Mouse (Mus musculus) adrenal gland, postnatal 10 days (tissue): ENCODE results near the gene Arap2. TPM values are rescaled to one million over a fixed set of nuclear protein-coding genes. Genes with fewer than 3 reads are reported as not detected.
"Not testable (repeated sequence)": the region's sequence is repeated elsewhere in the genome, so short reads cannot be mapped to it uniquely, and the experiment has no call there.

Experiments used
- DNase-seq: peaks from one replicate; pipeline ENCODE4 v3.0.0; 2021; ENCODE audit warnings: mixed read lengths
- total RNA-seq, 2 experiments: library from RNA; stranded (reverse); gene quantifications; 2 replicates each; pipeline ENCODE4 v1.2.3; 2021

Gene Arap2
- total RNA-seq, 2 experiments from 2014 or later, result 7.8 to 9.6 TPM

DNA sequence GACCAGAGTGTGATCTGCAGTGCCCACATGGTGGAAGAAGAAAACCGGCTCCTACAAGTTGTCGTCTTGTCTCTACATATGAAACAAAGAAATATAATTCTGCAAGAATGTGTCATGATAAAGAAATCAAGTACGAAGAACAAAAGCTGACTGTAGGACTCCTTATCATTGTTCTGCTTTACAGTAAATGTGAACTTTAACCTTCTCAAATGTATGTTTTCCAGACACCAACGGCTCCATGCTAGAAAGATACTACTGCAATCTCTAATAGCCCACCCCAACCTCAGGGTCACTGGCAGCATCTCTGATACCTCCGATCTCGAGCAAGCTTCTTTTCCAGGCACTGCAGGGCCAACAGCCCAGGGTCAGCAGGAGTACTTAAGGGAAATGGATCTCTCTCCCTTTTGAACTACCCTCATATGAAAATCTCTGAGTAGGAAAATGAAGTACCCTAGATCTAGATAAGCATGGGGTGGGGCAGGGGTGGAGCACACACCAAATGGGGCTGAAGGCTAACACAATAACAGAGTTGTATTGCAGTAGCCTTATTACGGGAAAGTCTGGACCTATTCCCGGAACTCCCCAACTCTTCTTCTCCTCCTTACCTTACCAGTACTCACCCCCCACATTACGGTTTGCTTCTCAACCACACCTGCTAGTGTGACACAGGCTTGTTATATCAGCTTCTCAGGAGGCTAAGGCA is 22.6 kb downstream of the Arap2 start:
- DNase-seq, result no peak

DNA sequence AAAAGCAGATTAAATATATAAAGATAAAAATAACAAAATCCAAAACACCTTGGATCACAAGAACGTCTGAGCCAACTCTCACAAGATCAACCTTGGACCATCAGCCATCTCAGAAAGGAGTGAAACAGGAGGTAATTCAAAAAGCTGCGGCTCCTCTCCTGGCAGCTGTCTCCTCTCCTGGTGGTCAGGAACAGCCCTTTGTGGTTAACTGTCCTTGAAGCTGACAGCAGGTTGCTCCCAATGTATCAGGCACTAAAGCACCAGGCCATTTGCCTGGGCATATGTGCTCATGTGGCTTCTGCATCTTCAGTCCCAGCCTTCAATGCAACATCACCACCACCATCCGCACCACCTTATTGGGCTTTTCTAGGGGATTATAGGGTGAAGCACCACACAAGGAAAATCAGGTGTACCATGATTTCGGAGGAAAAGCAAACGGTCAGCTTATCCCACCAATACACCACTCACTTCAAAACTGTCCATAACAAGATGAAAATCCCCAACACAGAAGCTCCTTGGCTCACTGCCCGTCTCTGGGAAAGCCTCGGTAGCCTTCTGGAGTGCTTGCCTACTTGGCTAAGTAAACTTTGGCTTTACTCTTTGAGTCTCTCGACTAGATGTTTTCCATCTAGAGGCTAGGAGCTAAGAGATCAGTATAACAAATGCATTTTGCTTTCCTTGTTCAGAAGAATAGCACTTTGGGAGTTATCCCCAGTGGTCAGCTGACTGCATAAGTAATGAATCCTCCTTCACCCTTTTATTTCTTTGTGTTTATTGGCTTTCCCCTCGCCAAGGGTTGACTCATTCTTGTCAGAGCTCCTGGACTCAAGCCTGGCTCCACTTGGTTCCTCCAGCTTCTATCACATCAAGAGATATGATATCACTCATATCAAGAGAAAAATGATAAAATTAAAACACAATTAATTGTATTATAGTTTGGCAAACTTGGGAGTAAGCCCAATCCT is 26.2 kb downstream of the Arap2 start:
- DNase-seq, result peak; percentile 48

DNA sequence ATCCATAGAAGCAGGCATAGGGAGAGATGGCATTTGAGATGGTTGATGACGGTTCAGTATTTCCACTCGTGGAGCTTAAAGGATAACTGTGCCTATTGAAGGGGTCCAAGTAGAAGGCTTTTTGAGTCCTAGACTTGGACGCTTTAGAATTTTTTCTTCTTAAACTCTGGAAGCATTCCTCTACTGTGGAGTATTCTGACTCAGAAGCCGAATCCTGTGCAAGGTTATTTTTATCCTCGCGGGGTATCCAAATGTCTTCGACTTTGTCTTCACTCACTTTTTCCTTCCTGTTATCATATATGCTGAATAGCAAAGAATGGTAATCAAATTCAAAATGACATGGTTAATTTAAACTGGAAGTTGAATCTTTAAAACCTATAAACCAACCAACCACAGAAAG is 35.4 kb downstream of the Arap2 start:
- not testable (repeated sequence) for DNase-seq

DNA sequence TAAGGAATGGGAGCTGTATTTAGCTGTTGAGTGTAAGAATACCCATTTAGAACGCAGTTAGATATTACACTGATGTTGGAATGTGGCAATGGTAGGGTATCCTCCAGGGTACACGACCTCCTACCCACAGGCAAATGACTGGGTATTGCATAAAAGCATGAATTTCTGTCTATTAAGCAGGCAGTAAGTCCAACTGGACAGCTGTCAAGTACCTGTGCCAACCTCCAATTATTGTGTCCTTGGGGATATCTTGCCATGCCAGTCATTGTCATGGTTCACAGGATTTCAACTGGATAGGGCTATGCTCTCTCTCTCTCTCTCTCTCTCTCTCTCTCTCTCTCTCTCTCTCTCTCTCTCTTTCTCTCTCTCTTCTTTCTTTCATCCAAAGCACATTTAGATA is 40.4 kb downstream of the Arap2 start:
- DNase-seq, result peak; percentile 60

DNA sequence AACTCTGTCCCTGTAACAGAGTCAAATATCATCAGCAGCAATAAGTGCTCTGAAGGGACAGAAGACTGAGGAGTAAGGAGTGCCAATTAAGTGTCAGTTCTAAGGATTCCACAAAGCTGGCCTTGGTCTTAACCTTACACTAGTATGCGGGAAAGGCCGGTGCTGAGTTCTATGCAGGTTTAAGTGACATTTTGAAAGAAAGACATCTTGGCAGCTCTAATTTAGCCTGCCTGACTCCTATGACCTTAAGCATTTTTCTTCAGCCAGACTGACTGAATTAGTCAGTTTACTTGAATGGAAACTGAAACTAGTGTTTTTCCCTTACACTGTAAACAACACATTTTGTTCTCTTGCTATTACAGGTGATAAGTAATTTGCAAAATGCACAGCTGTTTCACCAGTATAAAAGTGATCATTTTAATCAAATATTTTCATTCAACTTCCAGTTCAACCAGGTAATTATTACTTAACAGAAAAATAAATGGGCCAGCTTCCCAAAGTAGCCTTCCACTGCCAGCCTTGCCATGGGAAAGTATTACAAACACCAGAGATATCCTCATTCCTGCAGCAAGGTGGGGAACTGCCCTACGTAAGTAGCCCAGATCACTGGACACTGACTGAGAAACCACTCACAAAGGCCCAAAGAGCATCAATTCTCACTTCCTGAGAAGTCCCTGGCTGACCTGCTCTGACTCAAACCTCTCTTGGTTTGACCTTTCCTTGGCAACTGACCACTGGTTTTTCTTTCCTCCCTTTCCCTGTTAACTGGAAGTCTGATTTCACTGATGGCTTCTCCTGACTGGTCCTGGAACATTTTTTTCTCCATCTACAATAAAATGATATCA is 42.5 kb downstream of the Arap2 start:
- peak; percentile 7 for DNase-seq

DNA sequence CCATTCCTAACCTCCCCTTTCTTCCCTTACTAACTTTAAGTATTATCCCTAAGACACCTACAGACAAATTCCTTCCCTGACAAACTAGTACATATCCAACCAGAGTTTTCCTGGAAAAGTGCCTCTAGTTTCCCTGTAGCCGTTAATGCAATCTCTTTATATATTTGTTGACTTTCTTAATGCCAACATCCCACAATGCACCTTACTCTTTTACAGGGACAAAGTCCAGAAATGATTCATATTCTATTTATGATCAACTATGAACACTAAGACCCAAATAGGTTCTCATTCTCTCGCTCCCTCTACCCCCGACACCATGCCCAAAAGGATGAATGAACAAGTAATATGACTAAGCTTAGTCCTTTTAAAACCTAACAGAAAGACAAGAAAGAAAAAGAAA is 49.5 kb downstream of the Arap2 start:
- DNase-seq, result no peak

DNA sequence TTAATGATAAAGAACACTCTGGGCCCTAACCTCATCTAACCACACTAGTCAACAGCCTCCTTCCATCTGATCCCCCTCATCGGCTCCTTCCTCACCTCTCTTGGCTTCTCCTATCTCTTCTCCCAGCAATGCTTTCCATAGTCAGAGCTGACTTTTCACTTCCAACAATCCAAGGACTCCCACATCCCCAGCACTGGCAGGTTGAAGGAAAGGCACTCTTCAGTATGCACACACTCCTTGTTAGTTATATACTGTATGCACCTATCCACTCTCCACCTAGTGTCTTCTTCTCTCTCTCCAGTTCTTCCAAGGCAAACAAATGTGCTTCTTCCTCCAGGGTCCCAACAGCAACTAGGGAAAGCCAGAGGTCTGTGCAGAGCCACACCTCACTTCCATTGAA is 50.0 kb downstream of the Arap2 start:
- no peak for DNase-seq

DNA sequence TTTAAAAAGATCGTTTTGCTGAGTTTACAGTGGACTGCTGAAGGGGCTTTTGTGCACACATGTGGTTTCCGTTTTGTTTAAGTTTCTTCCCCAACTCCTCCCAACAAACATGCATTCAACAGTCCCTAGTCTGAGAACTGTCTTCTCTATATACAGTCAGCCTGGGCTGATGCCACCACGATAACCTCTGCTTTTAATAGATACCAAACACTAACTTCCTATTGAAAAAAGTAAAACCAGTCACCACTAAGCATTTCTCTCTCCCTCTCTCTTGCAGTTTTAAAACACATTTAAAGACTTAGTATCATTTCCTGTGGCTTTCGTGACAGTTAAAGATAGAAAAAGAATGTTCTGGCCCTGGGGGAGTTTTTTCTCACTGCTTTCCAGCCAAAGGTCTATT is 50.5 kb downstream of the Arap2 start:
- no peak for DNase-seq

DNA sequence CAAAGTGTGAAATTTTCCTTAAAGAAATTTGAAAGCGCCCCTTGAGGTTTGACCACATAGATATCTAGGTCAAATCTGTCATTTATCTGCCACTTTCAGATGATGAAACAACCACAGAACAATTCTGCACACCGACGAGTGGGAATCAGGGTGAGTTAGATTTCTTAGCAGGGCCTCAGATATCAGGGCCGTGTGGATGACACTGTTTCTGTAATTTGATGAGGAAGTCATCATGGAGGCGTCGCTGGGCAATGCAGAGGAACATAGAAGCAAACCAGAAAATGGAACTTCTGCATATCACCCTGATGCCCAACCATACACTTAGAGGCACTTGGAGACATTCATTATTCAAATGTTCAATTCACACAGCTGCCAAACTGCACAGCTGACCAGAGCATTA is 55.0 kb downstream of the Arap2 start:
- DNase-seq, result no peak

DNA sequence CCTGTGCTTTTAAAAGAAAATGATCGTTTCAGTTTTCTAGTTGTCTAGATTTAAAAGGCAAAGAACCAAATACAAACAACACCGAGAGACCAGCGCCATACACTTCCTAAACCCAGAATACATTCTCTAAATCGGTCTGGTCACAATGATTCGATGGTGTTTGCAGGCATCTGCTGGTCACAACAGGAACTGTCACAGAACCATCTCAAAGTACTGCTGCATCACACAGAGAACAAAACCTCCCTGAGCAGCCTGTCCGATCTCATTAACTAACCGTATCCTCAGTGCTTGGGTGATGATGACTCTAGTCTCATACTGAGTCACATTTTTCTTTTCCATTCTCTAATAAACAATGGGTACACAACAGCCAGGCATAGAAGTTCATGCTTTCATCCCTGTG is 59.1 kb downstream of the Arap2 start:
- DNase-seq, result peak; percentile 8

DNA sequence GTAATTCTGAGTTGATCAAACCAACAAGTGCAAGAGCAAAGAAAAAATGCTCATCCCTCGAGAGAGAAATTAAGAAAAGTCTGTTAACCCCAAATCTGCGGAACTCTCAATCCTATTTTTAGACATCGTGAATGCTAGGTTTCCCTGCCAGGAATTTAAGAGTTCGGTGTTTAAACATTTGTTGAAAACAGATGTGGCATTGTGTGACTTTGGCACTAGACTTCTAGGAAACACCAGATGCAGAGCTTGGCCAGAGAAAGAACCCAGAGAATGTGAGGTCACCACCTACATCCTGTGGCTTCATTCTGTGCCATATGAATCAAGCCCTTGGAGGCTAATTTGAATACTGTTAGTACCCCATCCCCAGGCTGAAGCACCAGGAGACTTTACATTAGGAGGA is 76.0 kb downstream of the Arap2 start:
- no peak for DNase-seq

DNA sequence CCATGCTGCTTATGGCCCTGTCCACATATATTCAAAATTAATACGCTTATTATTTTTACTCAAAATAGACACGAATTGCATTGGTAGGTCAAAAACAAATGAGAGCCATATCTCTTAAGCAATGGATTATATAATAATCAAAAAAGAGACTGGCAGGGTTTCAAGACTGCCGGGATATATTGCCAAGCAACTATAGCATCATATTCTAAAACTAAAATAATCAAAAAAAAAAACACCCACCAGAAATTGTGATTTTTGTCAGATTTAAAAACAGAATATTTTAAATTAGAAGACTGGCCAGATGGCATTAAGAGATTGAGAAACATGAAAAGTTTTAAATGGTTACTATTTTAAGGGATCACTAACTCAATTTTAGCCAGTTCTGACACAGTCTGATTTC is 82.2 kb downstream of the Arap2 start:
- DNase-seq, result no peak

DNA sequence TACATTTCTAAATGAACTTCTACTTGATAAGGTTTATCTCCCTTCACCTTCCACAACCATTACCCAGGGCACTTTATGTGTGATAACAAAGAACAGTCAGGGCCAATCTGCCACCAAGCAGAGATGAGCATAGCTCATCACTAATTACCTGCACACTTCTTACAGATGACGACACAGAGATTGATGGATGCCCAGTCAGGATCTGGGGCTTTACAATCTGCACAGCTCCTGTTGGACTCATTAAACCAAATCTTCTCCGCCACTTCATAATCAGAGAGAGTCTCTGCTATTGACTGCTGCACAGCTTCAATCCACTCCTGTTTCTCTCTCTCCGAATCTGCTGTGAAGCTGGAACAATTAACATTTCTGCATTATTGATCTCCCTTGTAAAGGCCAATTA is 82.8 kb downstream of the Arap2 start:
- no peak for DNase-seq

DNA sequence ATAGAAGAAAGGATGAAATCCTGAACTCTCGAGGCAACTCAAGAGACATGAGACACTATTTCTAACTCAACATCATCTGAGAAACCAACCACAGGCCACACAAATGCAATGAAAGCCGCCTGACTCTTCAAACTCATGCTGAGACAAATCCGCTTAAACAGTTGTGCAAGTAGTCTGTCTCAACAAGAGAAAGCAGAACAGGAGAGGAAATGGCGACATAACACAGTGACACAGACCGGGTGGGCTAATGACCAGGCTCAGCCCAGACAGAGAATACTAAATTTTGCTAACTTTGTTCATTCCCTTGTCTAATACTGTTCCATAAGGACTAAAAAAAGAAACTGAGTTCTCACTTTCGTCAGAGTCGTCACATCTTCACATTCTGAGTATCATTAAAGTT is 88.6 kb downstream of the Arap2 start:
- no peak for DNase-seq

DNA sequence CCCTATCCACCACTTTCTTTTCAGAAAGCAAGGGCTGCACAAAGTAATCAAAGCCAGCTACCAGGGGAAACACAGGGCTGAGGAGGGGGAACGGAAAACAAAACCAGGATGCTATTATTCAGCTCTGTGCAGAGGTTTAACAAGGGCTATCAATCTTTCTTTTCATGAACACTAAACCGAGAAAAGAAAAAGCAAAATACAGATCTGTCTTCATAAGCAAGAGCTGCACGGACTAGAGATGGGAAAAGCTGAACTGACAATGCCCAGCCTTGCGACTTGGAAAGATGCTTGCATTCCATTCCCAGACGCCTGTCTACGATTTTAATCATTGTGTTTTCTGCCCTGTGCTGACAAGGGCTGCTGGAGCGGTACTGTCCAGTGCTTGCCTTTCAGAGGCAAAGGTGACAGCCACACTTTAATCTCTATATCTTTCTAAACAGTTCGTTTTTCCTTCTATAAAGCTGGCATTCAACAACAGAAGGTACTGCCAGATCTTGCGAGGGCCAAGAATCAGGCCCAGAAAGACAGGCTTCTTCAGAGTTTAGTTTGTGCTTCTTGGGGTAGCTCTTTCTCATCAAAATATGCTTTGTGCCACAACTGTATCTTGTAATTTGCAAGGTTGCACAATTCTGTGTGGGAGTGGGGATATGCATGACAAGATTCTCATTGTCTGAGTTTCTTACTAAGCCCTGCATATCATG is 93.1 kb downstream of the Arap2 start:
- no peak for DNase-seq

DNA sequence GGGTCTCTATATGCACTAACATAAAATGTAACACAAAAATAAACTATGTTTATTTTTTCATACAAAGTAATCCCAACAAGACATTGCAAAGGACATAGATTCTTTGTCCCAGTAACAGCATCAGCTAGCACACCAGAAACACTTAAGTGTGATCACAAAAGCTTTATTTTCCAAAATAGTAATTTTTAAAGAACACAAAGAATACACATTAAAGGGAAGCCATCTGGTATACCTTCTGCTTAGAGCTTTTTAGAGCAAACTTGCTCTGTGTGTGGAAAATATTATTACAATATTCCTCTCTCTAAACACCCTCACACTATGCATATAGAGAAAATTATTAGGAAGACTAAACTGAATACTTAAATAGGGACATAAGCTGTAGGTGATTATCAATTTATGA is 100.6 kb downstream of the Arap2 start:
- DNase-seq, result no peak

DNA sequence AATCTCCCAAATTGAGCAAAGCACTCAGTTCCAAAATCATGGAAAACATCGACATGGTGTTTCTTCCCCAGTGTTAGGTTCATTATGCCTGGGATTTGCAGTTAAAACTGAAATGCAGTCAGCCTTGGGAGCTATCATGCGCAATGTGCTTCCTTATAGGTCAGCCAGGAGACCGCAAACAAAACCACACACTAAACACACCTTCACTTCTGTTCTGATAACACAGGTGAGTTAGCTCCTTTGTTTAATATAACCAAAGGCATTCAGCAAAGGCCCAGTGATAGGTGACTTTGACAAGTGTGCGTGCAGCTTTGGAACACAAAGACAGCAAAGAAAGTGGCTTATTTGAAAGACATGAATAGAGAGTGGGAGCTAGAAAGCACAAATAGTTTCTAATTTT is 101.1 kb downstream of the Arap2 start:
- DNase-seq, result no peak

DNA sequence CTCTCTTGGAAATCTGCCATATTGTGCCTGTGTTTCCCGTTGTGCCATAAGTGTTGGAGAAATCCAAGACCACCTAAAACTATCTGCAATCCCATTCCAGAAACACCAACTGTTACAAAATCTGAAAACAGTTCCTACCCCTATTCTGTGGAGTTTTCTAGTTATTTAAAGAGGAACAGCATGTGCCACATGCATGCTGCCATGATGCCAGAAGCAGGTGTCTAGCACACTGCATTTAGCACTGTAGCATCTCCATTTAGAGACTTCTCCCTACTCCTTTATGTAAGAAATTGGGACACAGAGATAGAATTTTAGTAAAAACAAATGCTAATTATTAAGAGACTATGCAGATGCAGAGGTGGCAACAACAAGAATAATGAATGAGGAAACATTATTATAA is 102.8 kb downstream of the Arap2 start:
- DNase-seq, result no peak

DNA sequence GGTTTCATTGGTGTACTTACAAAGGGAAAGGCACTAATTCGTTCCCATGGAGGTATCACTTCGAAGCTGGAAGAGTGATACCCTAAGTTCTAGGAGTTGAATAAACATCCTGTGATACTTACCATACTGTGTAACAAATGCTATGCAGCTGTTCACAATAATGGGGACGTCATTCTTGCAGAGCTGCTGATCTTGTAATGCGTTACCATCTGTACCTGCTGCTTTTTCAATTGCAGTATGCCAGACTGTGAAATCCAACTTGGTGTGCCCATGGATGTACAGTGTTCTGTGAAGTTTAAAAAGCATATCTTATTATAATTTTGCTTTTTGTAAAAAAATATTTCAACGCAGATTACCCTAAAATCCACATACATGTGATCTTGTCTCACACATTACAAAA is 112.0 kb downstream of the Arap2 start:
- DNase-seq, result no peak

DNA sequence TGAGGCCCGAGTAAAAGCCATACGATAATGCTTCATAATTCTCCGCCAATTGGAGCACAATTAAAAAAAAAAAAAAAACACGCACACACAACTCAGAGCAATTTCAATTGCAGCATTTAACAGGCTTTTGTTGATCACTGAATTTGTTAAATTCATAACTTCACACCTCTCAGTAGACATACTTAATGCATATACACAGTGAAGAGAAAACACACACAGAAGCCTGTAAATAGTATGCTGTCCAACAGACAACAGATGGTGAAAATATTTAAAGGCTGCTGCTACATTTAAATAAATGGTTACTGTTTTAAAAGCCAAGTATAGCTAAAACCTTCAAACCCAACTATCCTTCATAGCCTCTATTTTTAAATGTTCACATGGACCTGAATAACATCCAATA is 123.6 kb downstream of the Arap2 start:
- no peak for DNase-seq

DNA sequence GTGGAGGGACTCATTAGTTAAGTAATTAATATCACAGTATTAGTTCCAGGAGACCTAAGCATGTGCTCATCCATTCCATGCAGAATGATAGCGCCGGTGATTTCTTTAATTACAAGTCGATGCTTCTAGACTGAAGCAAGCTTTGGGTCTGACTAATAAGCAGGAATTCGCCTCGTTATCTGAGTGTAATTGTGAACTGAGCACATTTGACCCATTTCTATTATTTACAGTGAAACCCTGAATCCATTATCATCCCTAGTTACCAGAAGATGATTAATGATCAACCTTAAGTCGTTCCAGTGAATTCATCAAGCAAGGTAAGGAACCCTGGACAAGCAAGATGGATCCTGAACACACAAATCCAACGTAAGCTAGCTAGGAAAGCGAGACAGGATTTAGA is 125.5 kb downstream of the Arap2 start:
- no peak for DNase-seq

DNA sequence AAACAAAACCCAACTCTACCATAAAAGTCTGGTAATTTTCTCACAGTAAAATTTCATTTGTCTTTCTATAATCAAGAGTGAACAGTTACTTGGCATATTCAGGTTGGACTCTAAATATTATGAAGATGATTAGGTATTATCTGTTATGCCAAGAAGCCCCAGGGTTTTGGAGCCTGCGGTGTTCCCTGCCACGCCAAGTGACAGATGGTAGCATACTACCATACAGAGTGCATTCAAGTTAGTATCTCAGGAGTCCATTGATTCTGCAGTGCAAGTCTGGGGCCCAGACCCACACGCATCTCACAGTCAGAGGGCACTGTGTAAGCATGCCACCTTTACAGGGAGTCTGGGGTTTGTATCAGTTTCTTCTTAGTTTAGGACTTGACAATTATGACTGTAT is 129.6 kb downstream of the Arap2 start:
- no peak for DNase-seq
